Mouse (Mus musculus) liver, embryonic 13.5 days (tissue): ENCODE data around the gene Mecom. TPM values are rescaled to one million over a fixed set of nuclear protein-coding genes. Genes with fewer than 3 reads are reported as not detected.
A peak's percentile ranks its signal among the peaks of the same experiment; 100 is the strongest.

Experiments used
- ATAC-seq: fragments of 200-750 bp; cut with Nextera tagmentation; 2 replicates; pipeline ENCODE4 v1.8.0; 2017; ENCODE audit warnings: low read depth, mild to moderate bottlenecking, moderate number of reproducible peaks, moderate library complexity
- DNase-seq: peaks from one replicate; pipeline ENCODE4 v3.0.0; 2022
- H3K27ac ChIP-seq: fragments of 300-500 bp; sonication (generic); 2 replicates; pipeline ENCODE4 v1.5.1; 2015; ENCODE audit warnings: moderate library complexity, mild to moderate bottlenecking, inconsistent platforms
- H3K27me3 ChIP-seq: fragments of 300-500 bp; sonication (generic); 2 replicates; pipeline ENCODE4 v1.6.1; 2015; ENCODE audit warnings: mild to moderate bottlenecking, inconsistent platforms
- H3K36me3 ChIP-seq: fragments of 300-500 bp; sonication (generic); 2 replicates; pipeline ENCODE4 v1.6.1; 2015; ENCODE audit warnings: mild to moderate bottlenecking, inconsistent platforms
- H3K4me1 ChIP-seq: fragments of 300-500 bp; sonication (generic); replicated peaks from 2 replicates; pipeline ENCODE4 v1.6.1; 2015; ENCODE audit warnings: inconsistent platforms
- H3K4me2 ChIP-seq: fragments of 300-500 bp; sonication (generic); 2 replicates; pipeline ENCODE4 v1.6.1; 2015; ENCODE audit warnings: inconsistent platforms, mild to moderate bottlenecking, moderate library complexity
- H3K4me3 ChIP-seq: fragments of 300-500 bp; sonication (generic); replicated peaks from 2 replicates; pipeline ENCODE4 v1.5.1; 2015; ENCODE audit warnings: mild to moderate bottlenecking, inconsistent platforms
- H3K9ac ChIP-seq: fragments of 300-500 bp; sonication (generic); 2 replicates; pipeline ENCODE4 v1.6.1; 2015; ENCODE audit warnings: mild to moderate bottlenecking, inconsistent platforms
- H3K9me3 ChIP-seq: fragments of 300-500 bp; sonication (generic); replicated peaks from 2 replicates; pipeline ENCODE4 v1.6.1; 2016; ENCODE audit warnings: inconsistent platforms
- WGBS: fragments of 180-500 bp; shearing (Covaris S2); methylation state at CpG from one replicate; pipeline ENCODE4 v1.1.7; 2015; ENCODE audit not compliant: insufficient replicate concordance; 5-methylcytosine and 5-hydroxymethylcytosine counted together
- polyA plus RNA-seq: library from polyadenylated mRNA; unstranded; fragments of >200 nt; fragmentation: Nextera tagmentation; extraction: Ambion mirVana; gene quantifications from 2 replicates; pipeline ENCODE4 v1.2.1, GENCODE M21; 2015

Gene Mecom
- polyA plus RNA-seq, 1 experiment from 2014 or later = 0.81 TPM

GRCm38 (mm10) chr3:30453546-30454455, 94.0 kb downstream of the Mecom start:
- no peaks in the 10 kb centered on the region for H3K27me3 ChIP-seq
- ATAC-seq = no peak
- 67% methylated on average over 15 of the region's 15 CpGs for WGBS
- no peaks in the 10 kb centered on the region for H3K9me3 ChIP-seq
- no peak overlapping the region for H3K4me2 ChIP-seq
- H3K9ac ChIP-seq = no peak overlapping the region
- no peak overlapping the region for H3K4me3 ChIP-seq
- no peaks in the 10 kb centered on the region for H3K36me3 ChIP-seq
- no peak overlapping the region for H3K27ac ChIP-seq
- no peak for DNase-seq
- H3K4me1 ChIP-seq = no peaks in the 10 kb centered on the region

- H3K27ac ChIP-seq = no peak overlapping the region
- no peaks in the 10 kb centered on the region for H3K9me3 ChIP-seq
- H3K36me3 ChIP-seq = no peaks in the 10 kb centered on the region
- H3K9ac ChIP-seq = no peak overlapping the region
- WGBS = 73% methylated on average over 6 of the region's 6 CpGs
- no peaks in the 10 kb centered on the region for H3K4me1 ChIP-seq
- no peak overlapping the region for H3K4me3 ChIP-seq
- DNase-seq (no peak), ATAC-seq (no peak)
- H3K27me3 ChIP-seq = no peaks in the 10 kb centered on the region
- H3K4me2 ChIP-seq = no peak overlapping the region
These were observed 94.8 kb downstream of the Mecom start for GRCm38 (mm10) chr3:30453046-30453445.

GRCm38 (mm10) chr3:30452511-30452910, 95.3 kb downstream of the Mecom start:
- Histone ChIP-seq H3K9ac (no peak overlapping the region), H3K27me3 (no peaks in the 10 kb centered on the region), H3K27ac (no peak overlapping the region), H3K4me3 (no peak overlapping the region), H3K4me1 (no peaks in the 10 kb centered on the region), H3K4me2 (no peak overlapping the region), H3K36me3 (no peaks in the 10 kb centered on the region), H3K9me3 (no peaks in the 10 kb centered on the region)
- 62% methylated on average over 7 of the region's 7 CpGs for WGBS
- ATAC-seq (no peak), DNase-seq (no peak)

DNA sequence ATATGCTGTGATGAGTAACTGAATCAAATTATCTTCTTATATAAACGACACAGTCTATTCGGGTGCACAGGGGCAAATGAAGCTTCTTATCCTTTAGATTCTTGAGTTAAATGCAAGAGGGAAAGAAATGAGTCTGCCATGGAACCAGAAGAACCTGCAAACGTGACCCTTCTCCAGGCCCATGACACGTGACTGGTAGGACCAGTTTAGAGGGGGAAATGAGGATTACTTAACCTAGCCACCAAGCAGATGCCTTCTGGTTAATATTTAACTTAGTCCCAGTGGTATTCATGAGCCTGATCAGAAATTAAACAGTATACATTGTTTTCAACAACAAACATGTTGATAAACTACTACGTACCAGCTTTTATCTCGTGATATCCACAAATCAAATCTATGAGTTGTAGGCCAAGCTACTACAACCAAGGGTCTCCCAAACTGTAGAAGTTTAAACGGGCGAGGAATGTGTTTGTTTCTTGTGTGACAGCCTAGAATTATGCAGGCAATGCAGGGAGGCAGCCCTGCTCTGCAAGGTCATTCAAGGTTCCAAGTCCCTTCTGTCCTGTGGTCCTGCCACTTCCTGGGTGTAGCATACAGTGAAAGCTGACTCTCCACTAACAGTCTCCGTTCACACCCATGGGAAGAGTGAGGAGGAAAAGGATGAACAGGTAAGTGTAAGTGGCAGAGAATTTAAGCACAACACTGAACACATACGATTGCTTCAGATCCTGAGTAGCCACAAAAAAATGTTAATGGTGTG, 97.4 kb downstream of the Mecom start:
- 49% methylated on average over 10 of the region's 10 CpGs for WGBS
- Histone ChIP-seq H3K4me1 (no peaks in the 10 kb centered on the region), H3K36me3 (no peaks in the 10 kb centered on the region), H3K9me3 (no peaks in the 10 kb centered on the region), H3K4me2 (no peak overlapping the region), H3K27ac (no peak overlapping the region), H3K4me3 (no peak overlapping the region), H3K9ac (no peak overlapping the region), H3K27me3 (no peaks in the 10 kb centered on the region)
- DNase-seq = no peak
- ATAC-seq = peak; percentile 43

DNA sequence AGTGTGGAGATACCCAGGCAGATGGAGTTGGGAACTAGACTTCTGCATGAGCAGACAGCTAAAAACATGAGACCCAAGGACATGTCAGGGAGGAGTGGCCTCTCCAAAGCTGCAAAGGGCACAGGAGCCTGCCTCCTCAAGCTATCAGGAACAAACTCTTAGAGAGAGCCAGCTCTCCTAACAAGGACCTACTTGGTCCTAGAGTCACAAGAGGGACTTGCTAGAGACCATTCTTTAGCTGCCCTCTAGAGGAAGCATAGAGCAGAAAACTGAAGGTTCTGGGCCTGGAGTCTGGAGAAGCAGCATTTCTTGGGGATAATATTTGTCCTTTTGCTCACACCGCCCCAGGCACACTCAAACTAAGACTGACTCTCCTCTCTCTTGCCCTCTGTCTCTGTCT, 99.2 kb downstream of the Mecom start:
- no peak for DNase-seq
- Histone ChIP-seq H3K4me2 (no peak overlapping the region), H3K9ac (no peak overlapping the region), H3K4me1 (no peaks in the 10 kb centered on the region), H3K4me3 (no peak overlapping the region), H3K36me3 (no peaks in the 10 kb centered on the region), H3K27ac (no peak overlapping the region), H3K9me3 (no peaks in the 10 kb centered on the region), H3K27me3 (no peaks in the 10 kb centered on the region)
- 53% methylated on average over 1 of the region's 1 CpGs for WGBS
- no peak for ATAC-seq

GRCm38 (mm10) chr3:30445970-30446442, 101.8 kb downstream of the Mecom start:
- H3K9ac ChIP-seq = no peak overlapping the region
- no peak overlapping the region for H3K4me2 ChIP-seq
- H3K27me3 ChIP-seq = no peaks in the 10 kb centered on the region
- no peaks in the 10 kb centered on the region for H3K4me1 ChIP-seq
- WGBS = 74% methylated on average over 6 of the region's 6 CpGs
- no peaks in the 10 kb centered on the region for H3K36me3 ChIP-seq
- no peak overlapping the region for H3K27ac ChIP-seq
- H3K4me3 ChIP-seq = no peak overlapping the region
- ATAC-seq = no peak
- no peaks in the 10 kb centered on the region for H3K9me3 ChIP-seq
- DNase-seq = no peak

- Histone ChIP-seq H3K4me3 (no peak overlapping the region), H3K27ac (no peak overlapping the region), H3K36me3 (no peaks in the 10 kb centered on the region), H3K27me3 (no peaks in the 10 kb centered on the region), H3K4me1 (no peaks in the 10 kb centered on the region), H3K4me2 (no peak overlapping the region), H3K9me3 (no peaks in the 10 kb centered on the region), H3K9ac (no peak overlapping the region)
- no peak for DNase-seq
- 60% methylated on average over 4 of the region's 4 CpGs for WGBS
- no peak for ATAC-seq
These were observed 102.4 kb downstream of the Mecom start for GRCm38 (mm10) chr3:30445247-30445969.

DNA sequence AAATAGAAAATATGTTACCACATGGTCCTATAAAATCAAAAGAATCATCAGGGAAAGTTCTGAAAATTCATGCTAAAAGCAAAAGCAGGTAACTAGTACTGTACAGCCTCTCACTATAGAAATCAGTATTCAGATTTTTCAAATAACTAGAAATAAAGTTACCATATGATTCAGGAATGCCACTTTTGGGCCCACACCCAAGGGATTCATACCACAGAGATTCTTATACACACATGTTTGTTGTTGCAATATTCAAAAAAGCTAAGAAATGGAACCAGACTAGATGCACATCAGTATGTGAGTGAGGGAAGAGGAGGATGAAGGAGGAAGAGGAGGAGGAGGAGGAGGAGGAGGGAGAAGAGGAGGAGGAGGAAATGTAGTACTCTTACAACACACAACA, 106.2 kb downstream of the Mecom start:
- ATAC-seq = no peak
- no peaks in the 10 kb centered on the region for H3K36me3 ChIP-seq
- H3K4me3 ChIP-seq = no peak overlapping the region
- H3K4me2 ChIP-seq = no peak overlapping the region
- no peak overlapping the region for H3K9ac ChIP-seq
- H3K27ac ChIP-seq = no peak overlapping the region
- H3K4me1 ChIP-seq = no peaks in the 10 kb centered on the region
- no peak for DNase-seq
- H3K27me3 ChIP-seq = no peaks in the 10 kb centered on the region
- no peaks in the 10 kb centered on the region for H3K9me3 ChIP-seq

- Histone ChIP-seq H3K9ac (no peak overlapping the region), H3K4me1 (no peaks in the 10 kb centered on the region), H3K4me3 (no peak overlapping the region), H3K9me3 (no peaks in the 10 kb centered on the region), H3K4me2 (no peak overlapping the region), H3K36me3 (no peaks in the 10 kb centered on the region), H3K27me3 (no peaks in the 10 kb centered on the region), H3K27ac (no peak overlapping the region)
- WGBS = 41% methylated on average over 7 of the region's 7 CpGs
- ATAC-seq (no peak), DNase-seq (no peak)
These were observed 109.8 kb downstream of the Mecom start for GRCm38 (mm10) chr3:30438007-30438406.

DNA sequence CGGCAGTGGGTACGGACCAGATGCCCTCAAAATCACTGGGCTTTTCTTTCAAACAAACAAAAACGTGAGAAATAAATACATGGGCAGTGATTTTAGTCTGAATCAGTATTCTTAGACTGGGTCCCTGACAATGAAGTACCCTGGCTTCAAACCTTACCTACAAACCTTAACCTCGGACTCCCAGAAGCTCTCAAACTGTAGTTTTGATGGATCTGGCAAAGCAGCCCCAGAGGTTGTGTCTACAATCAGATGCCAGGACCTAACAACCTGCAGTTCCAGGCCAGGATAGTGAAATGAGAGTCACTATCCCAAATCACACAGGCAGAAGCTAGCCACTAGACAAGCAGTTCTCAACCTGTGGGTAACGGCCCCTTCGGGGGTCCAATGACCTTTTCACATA, 111.2 kb downstream of the Mecom start:
- no peak for DNase-seq

GRCm38 (mm10) chr3:30436131-30436530, 111.7 kb downstream of the Mecom start:
- no peaks in the 10 kb centered on the region for H3K9me3 ChIP-seq
- no peaks in the 10 kb centered on the region for H3K4me1 ChIP-seq
- H3K36me3 ChIP-seq = no peaks in the 10 kb centered on the region
- H3K4me2 ChIP-seq = no peak overlapping the region
- H3K27ac ChIP-seq = no peak overlapping the region
- no peak overlapping the region for H3K9ac ChIP-seq
- ATAC-seq = no peak
- no peak overlapping the region for H3K4me3 ChIP-seq
- 56% methylated on average over 9 of the region's 9 CpGs for WGBS
- no peak for DNase-seq
- no peaks in the 10 kb centered on the region for H3K27me3 ChIP-seq

More for the DNA sequence above, 111.2 kb downstream of the Mecom start:
- H3K9me3 ChIP-seq = no peaks in the 10 kb centered on the region
- WGBS = 72% methylated on average over 6 of the region's 6 CpGs
- H3K36me3 ChIP-seq = no peaks in the 10 kb centered on the region
- H3K4me2 ChIP-seq = no peak overlapping the region
- no peaks in the 10 kb centered on the region for H3K27me3 ChIP-seq
- no peak overlapping the region for H3K27ac ChIP-seq
- H3K4me3 ChIP-seq = no peak overlapping the region
- no peaks in the 10 kb centered on the region for H3K4me1 ChIP-seq
- no peak for ATAC-seq
- no peak overlapping the region for H3K9ac ChIP-seq
